8 mouse cellular contexts compared by ENCODE assay signal in the genomic region with DNA sequence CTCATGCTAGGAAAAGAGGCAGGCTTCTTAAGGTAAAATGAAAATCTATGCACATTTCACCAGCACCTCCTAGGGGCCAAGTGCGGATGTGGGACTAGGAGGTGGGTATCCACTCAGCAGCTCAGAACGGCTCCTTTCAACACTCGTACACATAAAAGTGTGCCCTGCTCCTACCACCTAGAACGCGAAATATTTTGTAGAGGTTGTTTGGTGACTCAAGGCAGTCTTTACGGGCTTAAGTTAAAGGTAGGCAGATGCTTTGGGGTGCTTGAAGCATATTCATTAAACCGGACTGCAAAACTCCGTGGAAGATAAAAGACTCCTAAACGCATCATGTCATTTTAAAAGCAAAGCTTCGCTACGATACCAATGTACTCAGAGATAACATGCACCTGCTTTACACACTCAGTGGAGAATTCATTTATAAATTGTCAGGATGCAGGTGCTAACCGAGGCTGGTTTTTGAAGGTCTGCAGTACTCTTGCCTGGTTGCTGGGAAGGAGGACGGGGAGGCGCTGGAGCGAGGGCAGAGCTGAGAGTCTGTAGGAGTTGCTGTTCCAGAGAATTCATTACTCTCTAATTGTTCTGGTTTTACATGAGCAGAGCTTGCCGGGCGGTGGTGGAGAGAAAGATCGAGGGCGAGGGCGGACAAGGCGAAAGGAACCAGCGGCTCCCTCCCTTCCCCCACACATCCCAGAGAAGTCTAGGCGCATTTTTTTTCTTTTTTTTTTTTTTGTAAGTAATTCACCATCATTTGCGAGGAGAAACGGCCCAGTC. TPM values are rescaled to one million over a fixed set of nuclear protein-coding genes. Genes with fewer than 3 reads are reported as not detected.
DNase-seq lines count a peak whose midpoint lies in the region; ATAC-seq lines count a peak whose summit lies in the region.

No protein-coding gene starts in this region.

- H3K27ac ChIP-seq in embryonic facial prominence, embryonic 12.5 days = 0 out of 2 replicates have a peak overlapping the region, but pooled peaks have one; percentile 41
- H3K27ac ChIP-seq in heart, embryonic 11.5 days (ENCODE audit: low read depth, low read length) = no peak overlapping the region
- H3K27ac ChIP-seq in kidney, embryonic 16.5 days (ENCODE audit: low read length) = peak overlapping the region; percentile 64; the same call in 1 of the 2 replicates
- no peak overlapping the region for H3K27ac ChIP-seq in liver, embryonic 13.5 days

- H3K4me1 ChIP-seq in embryonic facial prominence, embryonic 12.5 days = 0 out of 2 replicates have a peak, but pooled peaks cover 4% of the 10 kb centered on the region
- H3K4me1 ChIP-seq in heart, embryonic 11.5 days (ENCODE audit: control insufficient read depth, insufficient read depth, low read length) = 0 out of 2 replicates have a peak, but pooled peaks cover 4% of the 10 kb centered on the region
- peaks cover 7% of the 10 kb centered on the region; the same call in 1 of the 2 replicates for H3K4me1 ChIP-seq in kidney, embryonic 16.5 days (ENCODE audit: insufficient read depth, low read length)
- peaks cover 13% of the 10 kb centered on the region for H3K4me1 ChIP-seq in liver, embryonic 13.5 days (replicated peaks)

- peak overlapping the region; percentile 62 for H3K4me3 ChIP-seq in embryonic facial prominence, embryonic 12.5 days
- peak overlapping the region; percentile 54 for H3K4me3 ChIP-seq in heart, embryonic 11.5 days (ENCODE audit: low read depth, low read length)
- peak overlapping the region; percentile 65 for H3K4me3 ChIP-seq in kidney, embryonic 16.5 days (ENCODE audit: low read length)
- peak overlapping the region; percentile 62 for H3K4me3 ChIP-seq in liver, embryonic 13.5 days (replicated peaks)

- under 1% methylated on average over 25 of the region's 25 CpGs for WGBS in embryonic facial prominence, embryonic 12.5 days
- WGBS in heart, embryonic 11.5 days (ENCODE audit: insufficient replicate concordance) = under 1% methylated on average over 25 of the region's 25 CpGs
- WGBS in kidney, embryonic 16.5 days = under 1% methylated on average over 25 of the region's 25 CpGs
- under 1% methylated on average over 25 of the region's 25 CpGs for WGBS in liver, embryonic 13.5 days (ENCODE audit: insufficient replicate concordance)

- ATAC-seq in embryonic facial prominence, embryonic 12.5 days (ENCODE audit: insufficient number of reproducible peaks, insufficient read depth, low FRiP score, low TSS enrichment) = no peak
- no peak for ATAC-seq in heart, embryonic 11.5 days (replicated peaks; ENCODE audit: insufficient number of reproducible peaks, low FRiP score, low TSS enrichment)
- peak; percentile 68 for ATAC-seq in kidney, embryonic 16.5 days (ENCODE audit: low FRiP score, low TSS enrichment)
- peak; percentile 23 for ATAC-seq in liver, embryonic 13.5 days (ENCODE audit: low read depth)

- H3K27me3 ChIP-seq in embryonic facial prominence, embryonic 12.5 days = no peaks in the 10 kb centered on the region
- H3K27me3 ChIP-seq in heart, embryonic 11.5 days (ENCODE audit: control insufficient read depth, insufficient read depth, low read length) = no peaks in the 10 kb centered on the region
- peaks cover 8% of the 10 kb centered on the region for H3K27me3 ChIP-seq in kidney, embryonic 16.5 days (ENCODE audit: insufficient read depth, low read length)
- peaks cover 24% of the 10 kb centered on the region for H3K27me3 ChIP-seq in liver, embryonic 13.5 days

- DNase-seq in ovary, adult 18-20 months (ENCODE audit: low spot score) = peak; percentile 4
- DNase-seq in ovary, postnatal 14 days (ENCODE audit: low spot score) = no peak
- DNase-seq in liver, embryonic 13.5 days = peak; percentile 3
- peak; percentile 65 for DNase-seq in naive thymus-derived CD4-positive, alpha-beta T cell, adult 2 months (ENCODE audit: low read depth)
- peak; percentile 48 for DNase-seq in testis, postnatal 10 days (ENCODE audit: low spot score)

- H3K4me2 ChIP-seq in embryonic facial prominence, embryonic 12.5 days (replicated peaks) = peak overlapping the region; percentile 97
- H3K4me2 ChIP-seq in heart, embryonic 11.5 days = peak overlapping the region; percentile 93
- H3K4me2 ChIP-seq in kidney, embryonic 16.5 days (replicated peaks; ENCODE audit: low read depth, low read length) = peak overlapping the region; percentile 96
- H3K4me2 ChIP-seq in liver, embryonic 13.5 days = peak overlapping the region; percentile 88

- H3K9me3 ChIP-seq in embryonic facial prominence, embryonic 12.5 days = no peaks in the 10 kb centered on the region
- no peaks in the 10 kb centered on the region for H3K9me3 ChIP-seq in heart, embryonic 11.5 days (replicated peaks; ENCODE audit: control insufficient read depth, low read length)
- H3K9me3 ChIP-seq in kidney, embryonic 16.5 days (ENCODE audit: low read length) = no peaks in the 10 kb centered on the region
- H3K9me3 ChIP-seq in liver, embryonic 13.5 days (replicated peaks) = no peaks in the 10 kb centered on the region

- H3K36me3 ChIP-seq in embryonic facial prominence, embryonic 12.5 days = no peaks in the 10 kb centered on the region
- H3K36me3 ChIP-seq in heart, embryonic 11.5 days (ENCODE audit: control insufficient read depth, insufficient read depth, low read length) = no peaks in the 10 kb centered on the region
- no peaks in the 10 kb centered on the region for H3K36me3 ChIP-seq in kidney, embryonic 16.5 days (ENCODE audit: insufficient read depth, low read length)
- H3K36me3 ChIP-seq in liver, embryonic 13.5 days = no peaks in the 10 kb centered on the region

- peak overlapping the region; percentile 57 for H3K9ac ChIP-seq in embryonic facial prominence, embryonic 12.5 days
- H3K9ac ChIP-seq in heart, embryonic 11.5 days (ENCODE audit: low read depth, low read length) = peak overlapping the region; percentile 67
- H3K9ac ChIP-seq in kidney, embryonic 16.5 days (replicated peaks; ENCODE audit: low read length) = peak overlapping the region; percentile 74
- peak overlapping the region; percentile 57 for H3K9ac ChIP-seq in liver, embryonic 13.5 days

RNA-seq across cellular contexts. Expression of gene Kcnj2, which starts 1.0 kb away (rescaled TPM):
- polyA plus RNA-seq in embryonic facial prominence, embryonic 12.5 days (2016; fragmentation: Nextera tagmentation; extraction: Ambion mirVana) = 7.5 and 7.7 TPM in 2 replicates
- 1.0 and 2.0 TPM in 2 replicates for polyA plus RNA-seq in heart, embryonic 11.5 days (2014; fragmentation: Nextera tagmentation; extraction: Ambion mirVana)
- 1.6 TPM in 2 replicates for polyA plus RNA-seq in kidney, embryonic 16.5 days (2015; fragmentation: Nextera tagmentation; extraction: Ambion mirVana)
- polyA plus RNA-seq in liver, embryonic 13.5 days (2015; fragmentation: Nextera tagmentation; extraction: Ambion mirVana) = 0.19 and 0.23 TPM in 2 replicates

Comparison
In these comparisons a context has a peak if more than half of its experiments do, and no peak if none do; other contexts are left out.
1. ATAC-seq: peak in kidney, embryonic 16.5 days (single experiment) and liver, embryonic 13.5 days (single experiment); none in embryonic facial prominence, embryonic 12.5 days (single experiment) and heart, embryonic 11.5 days (single experiment).
2. H3K27ac ChIP-seq: peak in embryonic facial prominence, embryonic 12.5 days (single experiment) and kidney, embryonic 16.5 days (single experiment); none in heart, embryonic 11.5 days (single experiment) and liver, embryonic 13.5 days (single experiment).
3. Peak in every context shown above with its lines, with median percentiles within 50 percentile points of each other: H3K4me2 ChIP-seq, H3K4me3 ChIP-seq and H3K9ac ChIP-seq.